Mouse (Mus musculus) lung, postnatal 4 days (tissue): ENCODE results near the gene Apbb2.

ENCODE experiments used
- DNase-seq, 2 experiments: peaks; one replicate each; pipeline ENCODE4 v3.0.0; 2021

The Apbb2 gene

GRCm38 (mm10) chr5:66545573-66546141 lies 72.9 kb downstream of the Apbb2 start:
- DNase-seq = no peak

- peak; percentile 33 to 54 for DNase-seq
These were observed 74.8 kb downstream of the Apbb2 start for GRCm38 (mm10) chr5:66543761-66544160.

- no peak for DNase-seq
These were observed 75.2 kb downstream of the Apbb2 start for GRCm38 (mm10) chr5:66543344-66543743.

GRCm38 (mm10) chr5:66542521-66542920 lies 76.1 kb downstream of the Apbb2 start:
- no peak for DNase-seq

- DNase-seq = peak in 1 of 2 experiments; percentile 37
These were observed 77.2 kb downstream of the Apbb2 start for GRCm38 (mm10) chr5:66541385-66541784.

GRCm38 (mm10) chr5:66540246-66540645 lies 78.3 kb downstream of the Apbb2 start:
- DNase-seq = no peak

- DNase-seq = no peak
These were observed 80.8 kb downstream of the Apbb2 start for GRCm38 (mm10) chr5:66537811-66538210.

GRCm38 (mm10) chr5:66536696-66537358 lies 81.8 kb downstream of the Apbb2 start:
- DNase-seq = no peak

GRCm38 (mm10) chr5:66535566-66536236 lies 82.9 kb downstream of the Apbb2 start:
- DNase-seq = no peak

- DNase-seq = peak; percentile 75
These were observed 84.7 kb downstream of the Apbb2 start for GRCm38 (mm10) chr5:66533711-66534425.

GRCm38 (mm10) chr5:66532827-66533226 lies 85.8 kb downstream of the Apbb2 start:
- DNase-seq = peak; percentile 40 to 76

GRCm38 (mm10) chr5:66530361-66530760 lies 88.2 kb downstream of the Apbb2 start:
- no peak for DNase-seq

- DNase-seq = no peak
These were observed 89.0 kb downstream of the Apbb2 start for GRCm38 (mm10) chr5:66529631-66530030.

GRCm38 (mm10) chr5:66528567-66528966 lies 90.0 kb downstream of the Apbb2 start:
- DNase-seq = no peak

- no peak for DNase-seq
These were observed 91.5 kb downstream of the Apbb2 start for GRCm38 (mm10) chr5:66527090-66527489.

GRCm38 (mm10) chr5:66525002-66525401 lies 93.6 kb downstream of the Apbb2 start:
- DNase-seq = no peak

GRCm38 (mm10) chr5:66523681-66524503 lies 94.7 kb downstream of the Apbb2 start:
- DNase-seq = no peak

GRCm38 (mm10) chr5:66521250-66521649 lies 97.3 kb downstream of the Apbb2 start:
- no peak for DNase-seq

GRCm38 (mm10) chr5:66519511-66519910 lies 99.1 kb downstream of the Apbb2 start:
- DNase-seq = no peak

GRCm38 (mm10) chr5:66518411-66519006 lies 100.1 kb downstream of the Apbb2 start:
- no peak for DNase-seq

- DNase-seq = no peak
These were observed 101.1 kb downstream of the Apbb2 start for GRCm38 (mm10) chr5:66517503-66517902.

- no peak for DNase-seq
These were observed 102.3 kb downstream of the Apbb2 start for GRCm38 (mm10) chr5:66516311-66516710.
